Mouse (Mus musculus) lung, postnatal 36 days (tissue): ENCODE measurements around the gene Celf2.

ENCODE experiments used
- DNase-seq: peaks from one replicate; pipeline ENCODE4 v3.0.0; 2022; ENCODE audit warnings: mixed read lengths

The Celf2 gene

DNA sequence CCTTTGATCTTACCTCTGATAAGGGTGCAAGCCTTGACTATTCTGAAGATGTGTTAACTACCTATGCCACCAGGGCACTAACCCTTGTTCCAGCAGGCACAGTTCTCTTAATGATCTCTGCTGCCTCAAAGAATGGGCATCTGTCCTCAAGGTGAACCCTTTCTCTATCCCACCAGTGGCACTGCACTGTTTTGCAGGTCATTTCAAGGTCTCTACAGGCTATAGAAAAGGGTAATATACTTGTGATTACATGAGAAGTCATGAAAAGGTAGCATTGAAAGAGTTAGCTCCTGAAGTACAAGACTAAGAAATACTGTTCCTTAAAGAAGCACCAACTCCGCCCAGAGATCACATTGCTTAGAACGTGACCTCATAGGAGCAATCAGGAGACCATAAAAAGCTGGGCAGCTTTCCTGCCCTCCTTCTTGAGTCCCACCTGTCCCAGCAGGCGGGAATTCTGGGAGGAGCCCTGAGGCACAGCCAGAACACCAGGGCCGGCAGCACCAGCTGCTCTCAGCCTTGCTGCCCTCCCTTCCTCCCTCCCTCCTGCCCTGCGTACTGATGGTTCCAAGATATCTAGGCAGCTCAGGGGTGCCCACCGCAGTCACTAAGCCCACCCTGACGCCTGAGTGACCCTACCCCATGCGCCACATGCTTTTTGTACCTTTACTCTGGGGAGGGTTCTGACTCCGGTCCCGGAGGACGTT is 788.5 kb downstream of the Celf2 start:
- DNase-seq, result peak; percentile 53

- DNase-seq, result no peak
Measured at GRCm38 (mm10) chr2:6718864-6719263, 790.5 kb downstream of the Celf2 start.

- DNase-seq, result no peak
Measured at GRCm38 (mm10) chr2:6717953-6718352, 791.4 kb downstream of the Celf2 start.

DNA sequence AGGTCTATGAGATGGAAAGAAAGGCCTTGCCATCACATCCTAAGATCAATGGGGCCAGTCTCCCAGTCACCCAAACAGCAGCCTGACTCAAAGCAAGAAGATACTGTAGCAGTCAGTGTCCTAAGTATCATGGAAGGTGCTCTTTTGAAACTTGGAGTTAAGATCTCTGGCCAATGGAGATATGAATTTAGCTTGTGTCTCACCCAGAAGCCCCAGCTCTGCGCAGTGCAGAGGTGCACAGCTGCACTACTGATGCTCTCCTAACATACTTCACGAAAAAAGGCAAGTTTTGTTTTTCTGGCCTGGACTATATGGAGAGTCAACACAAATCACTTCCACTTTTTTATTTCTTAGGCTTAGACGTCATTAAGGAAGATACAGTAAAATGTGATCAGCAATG is 793.8 kb downstream of the Celf2 start:
- DNase-seq, result no peak

DNA sequence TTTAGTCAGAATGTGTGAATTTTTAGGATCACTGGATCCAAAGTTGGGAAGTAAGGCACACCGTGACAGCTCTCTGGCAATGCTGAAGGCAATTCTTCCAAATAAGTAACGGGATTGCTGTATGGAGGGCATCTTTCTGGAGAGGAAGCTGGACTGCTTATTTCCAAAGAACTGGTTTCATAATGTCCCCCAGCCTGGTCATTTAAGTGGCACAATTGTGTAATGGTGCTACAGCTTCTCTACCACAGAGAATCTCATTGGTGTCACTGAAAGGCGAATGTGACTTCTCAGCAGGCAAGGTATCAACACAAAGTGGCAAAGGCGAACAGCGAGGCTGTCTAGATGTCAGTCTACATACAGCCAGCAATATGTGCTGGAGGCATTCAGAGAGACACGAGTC is 795.8 kb downstream of the Celf2 start:
- peak; percentile 43 for DNase-seq

- peak; percentile 40 for DNase-seq
Measured at GRCm38 (mm10) chr2:6710687-6711430, 798.5 kb downstream of the Celf2 start.

- DNase-seq, result peak; percentile 26
Measured at GRCm38 (mm10) chr2:6707959-6708519, 801.3 kb downstream of the Celf2 start.

GRCm38 (mm10) chr2:6707276-6707675 is 802.1 kb downstream of the Celf2 start:
- peak; percentile 55 for DNase-seq

- DNase-seq, result no peak
Measured at GRCm38 (mm10) chr2:6705929-6706739, 803.2 kb downstream of the Celf2 start.

GRCm38 (mm10) chr2:6705475-6705874 is 803.9 kb downstream of the Celf2 start:
- DNase-seq, result no peak

DNA sequence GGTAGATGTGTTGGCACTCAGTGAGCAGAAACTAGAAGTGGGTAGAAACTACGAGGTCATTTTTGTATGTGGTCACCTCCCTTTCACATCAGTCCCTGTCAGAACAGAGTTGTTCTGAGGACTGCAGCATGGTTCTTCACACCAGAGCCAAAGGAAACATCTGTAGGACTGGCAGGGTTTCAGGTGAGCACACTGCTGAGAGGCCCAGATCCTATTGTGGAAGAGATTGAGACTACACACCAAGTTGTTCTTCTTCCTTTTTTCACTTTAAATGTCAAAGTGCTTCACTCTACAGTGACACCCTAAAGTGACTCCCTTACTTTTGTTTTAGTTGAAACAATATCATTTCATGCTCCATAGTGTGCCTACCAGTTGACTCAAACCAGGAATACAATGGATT is 804.6 kb downstream of the Celf2 start:
- no peak for DNase-seq

GRCm38 (mm10) chr2:6704342-6704741 is 805.0 kb downstream of the Celf2 start:
- no peak for DNase-seq

- DNase-seq, result no peak
Measured at GRCm38 (mm10) chr2:6696326-6696725, 813.0 kb downstream of the Celf2 start.

GRCm38 (mm10) chr2:6695353-6695951 is 813.9 kb downstream of the Celf2 start:
- DNase-seq, result no peak

- DNase-seq, result no peak
Measured at GRCm38 (mm10) chr2:6689689-6690088, 819.7 kb downstream of the Celf2 start.

- no peak for DNase-seq
Measured at GRCm38 (mm10) chr2:6678231-6678630, 831.1 kb downstream of the Celf2 start.

- no peak for DNase-seq
Measured at GRCm38 (mm10) chr2:6677457-6677856, 831.9 kb downstream of the Celf2 start.

GRCm38 (mm10) chr2:6674401-6674800 is 835.0 kb downstream of the Celf2 start:
- no peak for DNase-seq

DNA sequence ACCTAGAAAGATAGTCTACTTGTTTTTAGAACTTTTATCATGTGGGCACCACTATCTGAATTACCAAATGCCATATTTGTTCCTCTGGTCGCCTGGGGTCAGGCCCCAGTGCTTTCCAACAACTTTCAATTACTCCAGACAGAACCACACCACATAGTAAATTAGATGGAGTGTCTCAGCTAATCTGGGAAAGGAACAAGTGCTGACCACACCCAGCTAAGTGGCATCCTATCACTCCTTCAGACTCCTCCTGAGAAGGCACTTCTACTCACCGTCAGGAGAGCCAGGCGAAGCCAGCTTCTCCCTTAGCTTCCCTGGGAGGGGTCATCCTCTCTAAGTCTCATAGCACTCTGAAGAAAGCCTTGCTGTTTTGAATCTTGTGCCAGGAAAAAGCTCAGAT is 835.9 kb downstream of the Celf2 start:
- no peak for DNase-seq

DNA sequence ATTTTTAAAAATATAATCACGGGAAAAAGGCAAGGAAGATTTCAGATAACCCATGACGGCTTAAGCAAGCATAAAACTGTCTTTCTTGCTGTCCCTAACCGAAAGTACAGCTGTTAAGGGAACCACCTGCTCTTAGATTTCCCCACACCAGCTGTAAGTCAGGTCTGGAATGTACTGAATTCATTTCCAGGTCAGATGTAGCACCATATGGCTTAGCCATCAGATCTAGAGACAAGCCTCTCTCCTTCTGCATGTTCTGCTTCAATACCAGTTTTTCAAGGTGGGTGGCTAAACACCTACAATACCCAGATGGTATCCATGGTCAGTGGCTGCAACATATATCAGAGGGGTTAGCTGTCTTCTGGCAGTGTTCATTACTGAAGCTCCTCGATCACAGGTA is 841.8 kb downstream of the Celf2 start:
- no peak for DNase-seq

DNA sequence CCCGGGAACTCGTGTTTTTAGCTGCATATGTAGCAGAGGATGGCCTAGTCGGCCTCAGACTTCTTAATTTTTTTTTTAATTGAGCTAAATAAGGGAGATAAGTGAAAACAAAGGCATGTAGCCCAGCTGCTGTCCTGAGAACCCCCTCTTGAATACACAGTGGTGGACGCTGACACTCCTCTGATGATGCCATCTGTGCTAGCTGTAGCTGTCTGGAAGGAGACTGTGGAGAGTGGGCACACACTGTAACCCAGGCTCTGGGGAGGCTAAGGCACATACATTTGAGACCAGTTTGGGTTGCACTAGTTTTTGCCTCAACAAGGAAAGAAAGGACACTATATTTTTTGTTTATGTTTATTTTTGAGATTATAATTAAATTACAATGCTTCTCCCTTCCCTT is 849.5 kb downstream of the Celf2 start:
- DNase-seq, result no peak

DNA sequence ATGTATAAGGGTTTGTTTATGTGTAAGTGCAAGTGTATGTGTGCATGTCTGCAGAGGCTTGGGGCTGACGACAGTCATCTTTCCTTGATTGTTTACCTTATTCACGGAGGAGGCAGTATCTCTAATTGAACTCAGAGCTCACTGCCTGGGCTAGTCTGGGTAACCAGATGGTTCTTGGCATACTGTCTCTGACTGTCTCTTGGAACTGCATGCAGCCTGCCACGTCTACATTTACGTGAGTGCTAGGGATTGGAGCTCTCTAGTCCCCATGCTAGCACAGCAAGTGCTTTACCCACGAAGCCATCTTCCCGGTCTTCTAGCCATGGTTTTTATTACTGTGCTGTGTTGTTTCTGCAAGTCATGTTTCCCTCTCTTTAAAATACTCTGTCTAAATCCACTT is 855.6 kb downstream of the Celf2 start:
- no peak for DNase-seq

DNA sequence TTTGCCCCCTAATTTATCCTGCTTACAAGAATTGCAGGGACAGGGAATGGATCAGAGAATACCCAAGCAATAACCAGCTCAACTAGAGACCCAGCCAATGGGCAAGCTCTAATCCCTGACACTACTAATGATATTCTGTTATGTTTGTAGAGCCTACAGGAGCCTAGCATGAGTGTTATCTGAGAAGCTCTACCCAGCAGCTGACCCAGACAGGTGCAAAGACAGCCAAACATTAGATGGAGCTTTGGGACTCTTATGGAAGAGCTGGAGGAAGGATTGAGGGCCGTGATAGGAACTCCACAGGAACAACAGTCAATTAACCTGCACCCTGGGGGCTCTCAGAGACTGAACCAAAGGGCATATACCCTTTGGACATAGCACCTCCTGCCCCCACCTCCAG is 857.7 kb downstream of the Celf2 start:
- no peak for DNase-seq
